12 mouse cellular contexts compared by ENCODE assay signal in genomic region chr11:110094236-110094635, GRCm38 (mm10). TPM values are rescaled to one million over a fixed set of nuclear protein-coding genes. Genes with fewer than 3 reads are reported as not detected.
DNase-seq lines count a peak whose midpoint lies in the region; ATAC-seq lines count a peak whose summit lies in the region.
"Had no signal": no experiment of that assay in that cellular context is flagged by ENCODE, and none has a peak within 500 bp of the region (broad histone marks: within the 10 kb centered on the region; RNA-seq: fewer than 3 reads in every experiment).

No protein-coding gene starts in this region.

- ATAC-seq in heart, embryonic 12.5 days (ENCODE audit: insufficient number of reproducible peaks, low FRiP score), result no peak

- no peak overlapping the region for H3K4me3 ChIP-seq in heart, embryonic 12.5 days

- H3K4me1 ChIP-seq in heart, embryonic 12.5 days (replicated peaks), result no peaks in the 10 kb centered on the region

- H3K9me3 ChIP-seq in heart, embryonic 12.5 days (replicated peaks), result no peaks in the 10 kb centered on the region

- H3K4me2 ChIP-seq in heart, embryonic 12.5 days, result no peak overlapping the region
- H3K4me2 ChIP-seq: midbrain, embryonic 11.5 days had no signal

- H3K36me3 ChIP-seq in heart, embryonic 12.5 days, result no peaks in the 10 kb centered on the region

- WGBS in heart, embryonic 12.5 days, result 77% methylated on average over 3 of the region's 3 CpGs

- DNase-seq in heart, adult 18-20 months, result peak; percentile 65 to 69
- DNase-seq in urinary bladder, postnatal 14 days (ENCODE audit: low spot score), result peak; percentile 13
- no peak for DNase-seq in urinary bladder, adult 18-20 months (ENCODE audit: low spot score in 2 of 2)
- peak; percentile 10 for DNase-seq in heart, postnatal 4 days
- no peak for DNase-seq in spleen, postnatal 10 days (ENCODE audit: low spot score in 2 of 2)
- no peak for DNase-seq in embryo, embryonic 11 days
- DNase-seq: kidney, adult 18-20 months; liver had no signal

- H3K27ac ChIP-seq in heart, embryonic 12.5 days (ENCODE audit: poor library complexity, severe bottlenecking), result no peak overlapping the region

- H3K27me3 ChIP-seq in heart, embryonic 12.5 days (replicated peaks), result no peaks in the 10 kb centered on the region

- H3K9ac ChIP-seq in heart, embryonic 12.5 days, result no peak overlapping the region

RNA-seq across cellular contexts. Expression of gene Abca8a, which starts 1.5 kb away (rescaled TPM):
- 10 to 100 TPM; 35.0 to 36.4 TPM for total RNA-seq in heart, adult 18-20 months (2021)
- polyA plus RNA-seq in heart, embryonic 12.5 days (2016; fragmentation: Nextera tagmentation; extraction: Ambion mirVana), result 0.10 TPM in 2 replicates
- 10 to 100 TPM; 32.2 TPM for total RNA-seq in heart, postnatal 4 days (2021)
- total RNA-seq: hematopoietic stem cell, adult 5-6 weeks had no signal
- polyA plus RNA-seq: embryonic facial prominence, embryonic 11.5 days; midbrain, embryonic 11.5 days had no signal

Comparison
In these comparisons a context has a peak if more than half of its experiments do, and no peak if none do; other contexts are left out.
1. DNase-seq: peak in heart, adult 18-20 months (2 of 2), urinary bladder, postnatal 14 days (single experiment) and heart, postnatal 4 days (single experiment); none in urinary bladder, adult 18-20 months (0 of 2), spleen, postnatal 10 days (0 of 2) and embryo, embryonic 11 days (single experiment).